ENCODE assay signal across 27 mouse cellular contexts in the genomic region with DNA sequence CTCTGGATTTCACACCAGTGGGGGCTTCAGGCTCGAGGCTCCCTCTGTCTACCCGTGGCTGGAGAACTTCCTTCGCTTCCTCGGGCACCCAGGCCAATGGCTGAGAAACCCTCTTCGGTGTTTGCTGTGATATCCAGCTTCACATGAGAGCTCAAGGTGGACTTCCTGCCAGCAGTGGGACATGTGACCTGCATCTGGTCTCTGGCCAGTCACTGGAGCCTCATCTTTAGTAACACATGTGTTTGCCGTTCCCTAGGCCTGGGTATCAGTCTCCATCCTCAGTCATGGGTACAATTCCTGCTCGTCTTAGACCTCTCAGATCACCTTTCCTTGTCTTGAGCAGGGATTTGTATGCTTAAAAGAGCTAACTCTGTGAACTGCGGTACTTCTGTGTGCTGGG. TPM values are rescaled to one million over a fixed set of nuclear protein-coding genes. Genes with fewer than 3 reads are reported as not detected.
DNase-seq lines count a peak whose midpoint lies in the region; ATAC-seq lines count a peak whose summit lies in the region.
"Had no signal": no experiment of that assay in that cellular context is flagged by ENCODE, and none has a peak within 500 bp of the region (broad histone marks: within the 10 kb centered on the region; RNA-seq: fewer than 3 reads in every experiment).

No protein-coding gene starts in this region.

- H3K27ac ChIP-seq in heart, embryonic 15.5 days: peak overlapping the region; percentile 58
- H3K27ac ChIP-seq in stomach, embryonic 15.5 days: peak overlapping the region; percentile 57
- no peak overlapping the region for H3K27ac ChIP-seq in kidney, embryonic 16.5 days (ENCODE audit: low read length)
- H3K27ac ChIP-seq: embryonic facial prominence, embryonic 15.5 days; hindbrain, embryonic 13.5 days; left cerebral cortex, adult 2 months; midbrain, embryonic 10.5 days had no signal

- H3K9ac ChIP-seq in heart, embryonic 15.5 days: no peak overlapping the region
- no peak overlapping the region for H3K9ac ChIP-seq in stomach, embryonic 15.5 days
- no peak overlapping the region for H3K9ac ChIP-seq in kidney, embryonic 16.5 days (replicated peaks; ENCODE audit: low read length)
- H3K9ac ChIP-seq: embryonic facial prominence, embryonic 15.5 days; hindbrain, embryonic 13.5 days; lung, embryonic 14.5 days had no signal

- no peaks in the 10 kb centered on the region for H3K36me3 ChIP-seq in heart, embryonic 15.5 days
- peaks cover 16% of the 10 kb centered on the region for H3K36me3 ChIP-seq in megakaryocyte, embryonic 14.5 days (replicated peaks; ENCODE audit: low read length)
- H3K36me3 ChIP-seq in stomach, embryonic 15.5 days: no peaks in the 10 kb centered on the region
- no peaks in the 10 kb centered on the region for H3K36me3 ChIP-seq in kidney, embryonic 16.5 days (ENCODE audit: insufficient read depth, low read length)
- H3K36me3 ChIP-seq: embryonic facial prominence, embryonic 15.5 days; heart, embryonic 13.5 days; hindbrain, embryonic 13.5 days; midbrain, embryonic 10.5 days had no signal

- no peaks in the 10 kb centered on the region for H3K9me3 ChIP-seq in heart, embryonic 15.5 days (replicated peaks)
- no peaks in the 10 kb centered on the region for H3K9me3 ChIP-seq in megakaryocyte, embryonic 14.5 days
- no peaks in the 10 kb centered on the region for H3K9me3 ChIP-seq in stomach, embryonic 15.5 days
- H3K9me3 ChIP-seq in kidney, embryonic 16.5 days (ENCODE audit: low read length): no peaks in the 10 kb centered on the region
- H3K9me3 ChIP-seq: embryonic facial prominence, embryonic 15.5 days; heart, embryonic 13.5 days; hindbrain, embryonic 13.5 days; midbrain, embryonic 10.5 days had no signal

- peaks cover 5% of the 10 kb centered on the region; the same call in 1 of the 2 replicates for H3K27me3 ChIP-seq in heart, embryonic 15.5 days
- peaks cover 5% of the 10 kb centered on the region for H3K27me3 ChIP-seq in megakaryocyte, embryonic 14.5 days (replicated peaks)
- no peaks in the 10 kb centered on the region for H3K27me3 ChIP-seq in stomach, embryonic 15.5 days (replicated peaks)
- no peaks in the 10 kb centered on the region for H3K27me3 ChIP-seq in kidney, embryonic 16.5 days (ENCODE audit: insufficient read depth, low read length)
- H3K27me3 ChIP-seq: embryonic facial prominence, embryonic 15.5 days had no signal

- DNase-seq in heart, postnatal 25 days (ENCODE audit: low spot score): no peak
- peak; percentile 39 for DNase-seq in gastrocnemius, postnatal 10 days
- no peak for DNase-seq in thymus, postnatal 25 days
- DNase-seq: adrenal gland, postnatal 25 days; cerebellum, adult 9-10 months; heart, adult 11 months; heart, postnatal 36 days; kidney, adult 2 months; kidney, postnatal 10 days; thymus, postnatal 14 days had no signal

- H3K4me2 ChIP-seq in heart, embryonic 15.5 days: no peak overlapping the region
- H3K4me2 ChIP-seq in stomach, embryonic 15.5 days: no peak overlapping the region
- H3K4me2 ChIP-seq in kidney, embryonic 16.5 days (replicated peaks; ENCODE audit: low read depth, low read length): no peak overlapping the region
- H3K4me2 ChIP-seq: embryonic facial prominence, embryonic 15.5 days; heart, embryonic 13.5 days; hindbrain, embryonic 13.5 days; lung, embryonic 14.5 days had no signal

- 68% methylated on average over 8 of the region's 8 CpGs for WGBS in heart, embryonic 15.5 days
- 75% methylated on average over 8 of the region's 8 CpGs for WGBS in stomach, embryonic 15.5 days
- 73% methylated on average over 8 of the region's 8 CpGs for WGBS in kidney, embryonic 16.5 days

- ATAC-seq in heart, embryonic 15.5 days (replicated peaks; ENCODE audit: insufficient number of reproducible peaks, insufficient read depth, low FRiP score, low read depth): no peak
- ATAC-seq in megakaryocyte, adult 5-6 weeks (ENCODE audit: poor library complexity, severe bottlenecking): no peak
- no peak for ATAC-seq in stomach, embryonic 15.5 days (ENCODE audit: insufficient read depth, low FRiP score, low read depth)
- ATAC-seq in kidney, embryonic 16.5 days (ENCODE audit: low FRiP score, low TSS enrichment): no peak
- ATAC-seq: CD4-positive, CD25-positive, alpha-beta regulatory T cell, adult 4 months; forebrain, embryonic 14.5 days had no signal

- peaks cover 39% of the 10 kb centered on the region for H3K4me1 ChIP-seq in heart, embryonic 15.5 days (replicated peaks)
- peaks cover 90% of the 10 kb centered on the region for H3K4me1 ChIP-seq in megakaryocyte, embryonic 14.5 days
- peaks cover 10% of the 10 kb centered on the region for H3K4me1 ChIP-seq in stomach, embryonic 15.5 days
- no peaks in the 10 kb centered on the region for H3K4me1 ChIP-seq in kidney, embryonic 16.5 days (ENCODE audit: insufficient read depth, low read length)
- H3K4me1 ChIP-seq: embryonic facial prominence, embryonic 15.5 days; hindbrain, embryonic 13.5 days; midbrain, embryonic 10.5 days had no signal

- no peak overlapping the region for H3K4me3 ChIP-seq in heart, embryonic 15.5 days
- peak overlapping the region; percentile 23 for H3K4me3 ChIP-seq in megakaryocyte, embryonic 14.5 days (replicated peaks)
- H3K4me3 ChIP-seq in stomach, embryonic 15.5 days (replicated peaks): no peak overlapping the region
- no peak overlapping the region for H3K4me3 ChIP-seq in kidney, embryonic 16.5 days (ENCODE audit: low read length)
- H3K4me3 ChIP-seq: embryonic facial prominence, embryonic 15.5 days; heart, embryonic 13.5 days; hindbrain, embryonic 13.5 days; left cerebral cortex, adult 2 months; midbrain, embryonic 10.5 days had no signal

- intact Hi-C loops in heart, postnatal 25 days (cut with DNase I): no loop called here

RNA-seq across cellular contexts. Expression of a gene that starts 1.5 kb away (rescaled TPM):
- 4.0 and 4.7 TPM in 2 replicates for polyA plus RNA-seq in heart, embryonic 15.5 days (2015; fragmentation: Nextera tagmentation; extraction: Ambion mirVana)
- 1 to 10 TPM; 2.2 to 2.7 TPM for total RNA-seq in heart, postnatal 25 days (2021)
- 31.4 and 83.6 TPM in 2 replicates for polyA plus RNA-seq in megakaryocyte, embryonic 14.5 days (2012; ENCODE audit: insufficient read depth, low replicate concordance)
- 367 and 392 TPM in 2 replicates for total RNA-seq in megakaryocyte, adult 5-6 weeks (2015)
- 250 and 266 TPM in 2 replicates for total RNA-seq in megakaryocyte, adult 5-6 weeks (2017)
- total RNA-seq in gastrocnemius, postnatal 10 days (2021): 1 to 10 TPM in 1 of 2 experiments, under 1 TPM in 1; 0.96 to 2.1 TPM
- polyA plus RNA-seq in stomach, embryonic 15.5 days (2015; fragmentation: Nextera tagmentation; extraction: Ambion mirVana): 9.0 and 9.2 TPM in 2 replicates
- polyA plus RNA-seq in kidney, embryonic 16.5 days (2015; fragmentation: Nextera tagmentation; extraction: Ambion mirVana): 1.8 and 3.1 TPM in 2 replicates

RNA-seq across cellular contexts. Expression of a gene that starts 36.9 kb away (rescaled TPM):
- 1.0 and 1.1 TPM in 2 replicates for polyA plus RNA-seq in heart, embryonic 15.5 days (2015; fragmentation: Nextera tagmentation; extraction: Ambion mirVana)
- under 1 TPM; 0.64 to 0.91 TPM for total RNA-seq in heart, postnatal 25 days (2021)
- polyA plus RNA-seq in megakaryocyte, embryonic 14.5 days (2012; ENCODE audit: insufficient read depth, low replicate concordance): not detected in 2 replicates
- not detected in 2 replicates for total RNA-seq in megakaryocyte, adult 5-6 weeks (2015)
- total RNA-seq in megakaryocyte, adult 5-6 weeks (2017): not detected in 2 replicates
- total RNA-seq in gastrocnemius, postnatal 10 days (2021): over 10,000 TPM; 11,172 to 13,407 TPM
- 0.37 TPM in 1 of 2 replicates, not detected in the other for polyA plus RNA-seq in stomach, embryonic 15.5 days (2015; fragmentation: Nextera tagmentation; extraction: Ambion mirVana)
- polyA plus RNA-seq in kidney, embryonic 16.5 days (2015; fragmentation: Nextera tagmentation; extraction: Ambion mirVana): 0.44 TPM in 1 of 2 replicates, not detected in the other
- total RNA-seq: adrenal gland, postnatal 25 days; common myeloid progenitor, adult 5-6 weeks; ES-E14 had no signal
- polyA plus RNA-seq: CD4-positive, CD25-positive, alpha-beta regulatory T cell, adult 4 months; embryonic facial prominence, embryonic 15.5 days; liver, adult 2 months; lung, embryonic 14.5 days; neural tube, embryonic 11.5 days had no signal
